Mouse (Mus musculus): ENCODE measurements around the gene Afm.

DNA sequence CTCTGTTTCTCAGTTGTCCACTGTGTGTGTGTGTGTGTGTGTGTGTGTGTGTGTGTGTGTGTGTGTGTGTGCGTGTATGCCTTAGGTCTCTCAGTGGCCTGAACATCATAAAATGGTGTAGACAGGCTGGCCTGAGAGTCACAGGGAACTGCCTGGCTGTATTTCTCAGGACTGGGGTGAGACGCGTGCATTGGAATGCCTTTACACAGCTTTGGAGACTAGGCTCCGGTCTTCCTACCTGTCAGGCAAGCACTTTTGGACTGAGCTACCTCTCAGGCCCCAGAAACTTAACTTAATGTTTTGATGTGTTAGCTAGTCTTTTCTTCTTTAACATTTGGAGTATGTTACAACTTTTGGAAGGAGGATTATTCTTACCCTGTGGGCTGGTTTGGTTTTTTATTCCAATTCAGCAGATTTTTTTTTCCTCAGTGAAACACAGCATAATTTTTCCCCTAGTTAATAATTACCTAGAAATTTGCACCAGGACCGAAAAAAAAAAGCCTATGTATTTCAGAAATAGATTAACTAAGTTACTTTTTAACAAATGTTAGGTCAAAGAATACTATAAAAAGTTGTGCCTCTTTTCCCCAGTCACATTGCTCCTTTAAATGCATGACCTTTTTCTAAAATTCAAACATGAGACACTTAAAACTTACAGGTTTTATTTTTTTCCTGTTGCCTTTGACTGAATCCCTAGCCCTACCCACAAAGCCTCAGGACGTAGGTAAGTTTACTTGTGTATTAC is at the start of gene Afm:
- TF ChIP-seq CTCF (IDR thresholded peaks at IDR 0.05; ENCODE audit: low read depth) (no peak), EP300 (optimal IDR thresholded peaks at IDR 0.05) (no peak)

Measured in stomach, postnatal 0 days (tissue).